Mouse (Mus musculus): ENCODE measurements around the gene Fbxl13.

- TF ChIP-seq POLR2A (IDR thresholded peaks at IDR 0.05; ENCODE audit: low read depth, low read length), result no peak
- TF ChIP-seq CTCF (conservative IDR thresholded peaks at IDR 0.05 in 1 of 2, IDR thresholded peaks at IDR 0.05 in 1 of 2; ENCODE audit: low read depth in 2 of 2, low read length in 2 of 2), result no peak
Observed at GRCm38 (mm10) chr5:21680940-21681339, 35.5 kb upstream of the Fbxl13 start.

Data from CH12.LX (cell line).